Mouse (Mus musculus) kidney, embryonic 14.5 days (tissue): ENCODE data around the gene Tmem117. TPM values are rescaled to one million over a fixed set of nuclear protein-coding genes. Genes with fewer than 3 reads are reported as not detected.

Experiments
- ATAC-seq: fragments of 200-750 bp; cut with Nextera tagmentation; 2 replicates; pipeline ENCODE4 v1.8.0; 2017; ENCODE audit warnings: moderate number of reproducible peaks, mild to moderate bottlenecking, moderate TSS enrichment, moderate library complexity; ENCODE audit not compliant: low FRiP score, low TSS enrichment
- H3K27ac ChIP-seq: fragments of 300-500 bp; sonication (generic); 2 replicates; pipeline ENCODE4 v1.5.1; 2014; ENCODE audit warnings: low read depth, mild to moderate bottlenecking, low read length, moderate library complexity, mixed read lengths
- H3K27me3 ChIP-seq: fragments of 300-500 bp; sonication (generic); 2 replicates; pipeline ENCODE4 v1.6.1; 2014; ENCODE audit warnings: mild to moderate bottlenecking, low read length; ENCODE audit not compliant: control insufficient read depth, insufficient read depth
- H3K36me3 ChIP-seq: fragments of 300-500 bp; sonication (generic); 2 replicates; pipeline ENCODE4 v1.6.1; 2014; ENCODE audit warnings: low read length, mixed read lengths; ENCODE audit not compliant: control insufficient read depth, insufficient read depth
- H3K4me1 ChIP-seq: fragments of 300-500 bp; sonication (generic); 2 replicates; pipeline ENCODE4 v1.6.1; 2014; ENCODE audit warnings: low read length, mixed read lengths; ENCODE audit not compliant: control insufficient read depth, insufficient read depth
- H3K4me2 ChIP-seq: fragments of 300-500 bp; sonication (generic); replicated peaks from 2 replicates; pipeline ENCODE4 v1.6.1; 2014; ENCODE audit warnings: low read depth, mild to moderate bottlenecking, low read length
- H3K4me3 ChIP-seq: fragments of 300-500 bp; sonication (generic); 2 replicates; pipeline ENCODE4 v1.5.1; 2014; ENCODE audit warnings: mild to moderate bottlenecking, low read length
- H3K9ac ChIP-seq: fragments of 300-500 bp; sonication (generic); 2 replicates; pipeline ENCODE4 v1.6.1; 2014; ENCODE audit warnings: low read depth, mild to moderate bottlenecking, low read length, moderate library complexity
- H3K9me3 ChIP-seq: fragments of 300-500 bp; sonication (generic); 2 replicates; pipeline ENCODE4 v1.6.1; 2016; ENCODE audit warnings: low read length; ENCODE audit not compliant: control insufficient read depth
- WGBS: fragments of 180-500 bp; shearing (Covaris S2); extraction: QIAGEN DNeasy Blood & Tissue Kit; methylation state at CpG from one replicate; pipeline ENCODE4 v1.1.7; 2014; 5-methylcytosine and 5-hydroxymethylcytosine counted together
- polyA plus RNA-seq: library from polyadenylated mRNA; unstranded; fragments of >200 nt; fragmentation: Nextera tagmentation; extraction: Ambion mirVana; gene quantifications from 2 replicates; pipeline ENCODE4 v1.2.1, GENCODE M21; 2014

Gene Tmem117
- polyA plus RNA-seq, 1 experiment from 2014 or later = 6.5 TPM

DNA sequence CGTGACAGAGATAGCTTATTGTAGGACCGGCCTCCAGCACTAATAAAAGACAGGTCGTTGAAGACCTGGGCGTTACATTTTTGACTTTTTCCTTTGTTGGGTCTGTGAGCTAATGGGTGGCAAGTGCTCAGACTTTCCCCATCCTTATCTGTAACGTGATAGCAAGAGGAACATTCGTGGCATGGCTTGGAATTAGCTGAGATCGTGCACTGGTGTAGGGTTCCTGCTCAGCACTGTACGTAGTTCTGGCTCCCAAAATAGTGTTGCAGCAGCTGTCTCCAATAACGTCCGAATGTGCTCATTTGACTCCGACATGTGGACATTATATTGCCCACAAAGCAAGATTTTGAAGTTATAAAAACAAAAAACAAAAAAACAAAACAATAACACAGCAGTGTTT, 5.5 kb downstream of the Tmem117 start:
- no peak overlapping the region for H3K4me2 ChIP-seq
- no peak for ATAC-seq

DNA sequence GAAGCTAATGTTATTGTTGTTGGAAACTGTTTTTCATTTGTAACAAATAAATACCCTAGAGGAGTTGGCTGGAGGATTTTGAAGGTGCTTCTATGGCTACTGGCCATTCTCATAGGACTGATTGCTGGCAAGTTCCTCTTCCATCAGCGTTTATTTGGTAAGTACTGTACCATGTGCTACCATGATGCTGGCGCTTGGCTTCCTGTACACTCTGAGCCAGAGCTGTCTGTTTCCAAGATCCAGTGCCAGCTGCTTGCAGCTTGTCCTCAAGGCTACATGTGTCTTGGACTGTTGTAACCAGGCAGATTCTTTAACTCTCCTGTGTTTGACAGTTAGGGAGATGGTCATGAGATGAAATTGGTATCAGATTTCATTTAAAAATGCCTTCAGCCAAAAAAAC, 9.2 kb downstream of the Tmem117 start:
- no peaks in the 10 kb centered on the region for H3K9me3 ChIP-seq
- whole genome bisulfite sequencing = 89% methylated on average over 2 of the region's 2 CpGs
- no peak for ATAC-seq
- H3K4me1 ChIP-seq = 0 out of 2 replicates have a peak, but pooled peaks cover 5% of the 10 kb centered on the region
- no peak overlapping the region for H3K4me3 ChIP-seq
- H3K4me2 ChIP-seq = no peak overlapping the region
- H3K27me3 ChIP-seq = no peaks in the 10 kb centered on the region
- no peak overlapping the region for H3K9ac ChIP-seq
- H3K27ac ChIP-seq = no peak overlapping the region
- no peaks in the 10 kb centered on the region for H3K36me3 ChIP-seq

More for the DNA sequence above, 5.5 kb downstream of the Tmem117 start:
- H3K36me3 ChIP-seq = no peaks in the 10 kb centered on the region
- no peak overlapping the region for H3K27ac ChIP-seq
- no peak overlapping the region for H3K4me3 ChIP-seq
- no peak overlapping the region for H3K9ac ChIP-seq
- WGBS = 49% methylated on average over 11 of the region's 11 CpGs
- H3K4me1 ChIP-seq = 0 out of 2 replicates have a peak, but pooled peaks cover 5% of the 10 kb centered on the region
- no peaks in the 10 kb centered on the region for H3K9me3 ChIP-seq
- peaks cover 8% of the 10 kb centered on the region for H3K27me3 ChIP-seq

DNA sequence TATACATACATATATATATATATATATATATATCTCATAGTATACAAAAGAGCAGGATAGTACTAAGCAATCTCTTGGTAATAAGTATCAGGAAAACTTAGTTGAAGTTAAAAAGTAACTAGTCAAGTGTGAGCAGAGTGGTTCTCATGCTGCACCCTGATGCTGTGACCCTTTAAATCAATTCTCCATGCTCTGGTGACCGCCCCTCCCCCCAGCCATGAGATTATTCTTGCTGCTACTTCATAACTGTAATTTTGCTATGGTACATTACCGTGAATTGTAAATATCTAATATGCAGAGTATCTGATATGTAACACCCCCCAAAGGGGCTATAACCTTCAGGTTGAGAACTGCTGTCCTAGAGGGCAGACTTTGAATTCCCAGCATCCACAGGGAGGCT, 10.1 kb downstream of the Tmem117 start:
- Histone ChIP-seq H3K4me2 (no peak overlapping the region), H3K4me3 (no peak overlapping the region), H3K36me3 (no peaks in the 10 kb centered on the region), H3K27ac (no peak overlapping the region), H3K4me1 (0 out of 2 replicates have a peak, but pooled peaks cover 5% of the 10 kb centered on the region), H3K9ac (no peak overlapping the region), H3K9me3 (no peaks in the 10 kb centered on the region), H3K27me3 (no peaks in the 10 kb centered on the region)
- WGBS = 65% methylated on average over 2 of the region's 2 CpGs
- no peak for ATAC-seq

DNA sequence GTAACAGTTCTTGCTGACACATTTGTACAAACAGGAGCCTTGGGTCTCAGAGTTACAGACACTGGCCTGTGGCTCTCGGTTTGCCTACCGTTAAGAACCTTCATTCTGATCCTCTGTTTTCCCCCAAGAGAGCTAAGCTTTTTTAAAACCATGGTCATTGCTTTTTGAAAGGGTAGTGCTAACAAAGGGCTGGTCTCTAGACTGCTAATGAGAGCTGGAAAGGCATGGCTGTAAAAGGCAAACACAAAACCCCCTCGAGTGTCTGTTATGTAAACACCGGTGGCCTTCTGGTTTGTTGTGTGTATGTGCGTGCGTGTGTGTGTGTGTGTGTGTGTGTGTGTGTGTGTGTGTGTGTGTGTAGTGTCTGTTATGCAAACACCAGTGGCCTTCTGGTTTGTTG, 17.0 kb downstream of the Tmem117 start:
- no peaks in the 10 kb centered on the region for H3K4me1 ChIP-seq
- no peak overlapping the region for H3K27ac ChIP-seq
- WGBS = 49% methylated on average over 6 of the region's 6 CpGs
- H3K9ac ChIP-seq = no peak overlapping the region
- ATAC-seq = no peak
- H3K36me3 ChIP-seq = no peaks in the 10 kb centered on the region
- H3K4me2 ChIP-seq = no peak overlapping the region
- H3K27me3 ChIP-seq = no peaks in the 10 kb centered on the region
- no peaks in the 10 kb centered on the region for H3K9me3 ChIP-seq
- no peak overlapping the region for H3K4me3 ChIP-seq

DNA sequence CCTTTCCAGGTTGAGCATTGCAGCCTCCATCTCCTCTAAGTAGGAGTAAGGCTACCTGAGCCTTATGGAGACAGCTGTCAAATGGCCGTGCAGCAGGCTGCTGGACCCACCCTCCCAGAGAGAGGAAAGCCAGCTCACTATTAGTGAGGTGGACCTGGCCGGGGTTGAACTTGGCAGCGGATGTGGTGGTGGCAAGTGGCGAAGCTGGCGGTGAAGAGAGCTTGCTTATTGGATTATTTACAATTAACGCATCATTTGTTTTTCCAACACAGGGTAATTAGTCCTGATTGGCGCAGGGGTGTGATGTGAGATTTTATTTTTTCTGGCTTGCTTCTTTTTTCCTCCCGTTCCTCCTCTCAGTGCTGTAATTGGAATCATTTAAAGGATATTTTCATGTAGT, 19.4 kb downstream of the Tmem117 start:
- no peaks in the 10 kb centered on the region for H3K9me3 ChIP-seq
- no peak for ATAC-seq

DNA sequence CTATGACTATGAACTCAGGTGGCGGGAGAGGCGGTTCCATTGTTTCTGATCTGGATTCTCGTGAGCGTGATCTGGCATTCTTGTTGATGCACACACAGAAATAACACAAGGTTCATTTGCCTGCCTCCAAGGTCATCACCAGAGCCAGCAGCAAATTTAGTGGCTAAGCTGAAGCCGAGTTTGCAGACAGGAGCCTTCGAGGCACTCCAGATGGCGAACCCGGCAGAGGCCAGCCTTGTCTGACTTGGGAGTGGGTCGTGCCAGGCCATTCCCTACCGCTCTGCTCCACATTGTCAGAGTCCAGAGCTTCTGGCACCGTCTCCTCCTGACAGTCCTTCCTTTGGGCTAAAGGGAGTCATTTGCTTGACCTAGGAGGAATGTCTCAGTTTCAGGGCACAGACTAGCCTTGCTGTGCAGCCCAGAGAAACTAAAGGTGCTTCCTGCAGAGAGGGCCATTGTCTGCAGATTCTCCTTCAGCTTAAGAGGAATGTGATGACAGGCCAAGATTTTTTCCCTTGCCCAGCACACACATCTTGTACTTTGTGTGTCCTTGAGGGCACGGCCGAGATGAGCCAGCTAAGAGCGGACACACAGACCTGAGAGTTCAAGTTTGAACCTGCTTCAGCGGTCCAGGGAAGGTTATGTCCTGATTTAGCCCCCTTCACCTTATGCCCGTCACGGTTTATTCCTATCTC, 20.2 kb downstream of the Tmem117 start:
- ATAC-seq = no peak
- Histone ChIP-seq H3K36me3 (no peaks in the 10 kb centered on the region), H3K4me3 (no peak overlapping the region), H3K27ac (no peak overlapping the region), H3K4me2 (no peak overlapping the region), H3K27me3 (no peaks in the 10 kb centered on the region), H3K9ac (no peak overlapping the region), H3K9me3 (no peaks in the 10 kb centered on the region), H3K4me1 (no peaks in the 10 kb centered on the region)
- WGBS = 64% methylated on average over 17 of the region's 17 CpGs

More for the DNA sequence above, 19.4 kb downstream of the Tmem117 start:
- H3K27me3 ChIP-seq = no peaks in the 10 kb centered on the region
- no peak overlapping the region for H3K4me3 ChIP-seq
- no peaks in the 10 kb centered on the region for H3K4me1 ChIP-seq
- H3K27ac ChIP-seq = no peak overlapping the region
- no peak overlapping the region for H3K4me2 ChIP-seq
- no peak overlapping the region for H3K9ac ChIP-seq
- WGBS = 79% methylated on average over 8 of the region's 8 CpGs
- H3K36me3 ChIP-seq = no peaks in the 10 kb centered on the region

DNA sequence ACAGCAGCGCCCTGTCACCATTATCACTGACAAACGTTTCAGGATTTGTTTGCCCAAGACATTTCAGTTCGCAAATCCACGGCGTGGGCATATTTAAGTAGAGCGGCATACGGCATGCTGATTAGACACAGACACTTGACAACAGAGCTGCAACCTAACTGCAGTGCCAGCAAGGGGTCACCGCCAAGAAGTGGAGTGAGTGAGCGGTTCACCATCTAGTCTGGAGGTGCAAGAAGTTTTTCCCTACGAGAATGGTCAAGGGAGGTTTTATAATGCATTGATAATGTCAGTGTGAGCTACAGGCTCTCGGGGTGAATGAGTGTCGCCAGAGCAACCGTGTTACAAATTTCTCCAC, 20.7 kb downstream of the Tmem117 start:
- no peak overlapping the region for H3K4me2 ChIP-seq
- no peaks in the 10 kb centered on the region for H3K9me3 ChIP-seq
- 76% methylated on average over 13 of the region's 13 CpGs for WGBS
- H3K4me1 ChIP-seq = no peaks in the 10 kb centered on the region
- no peak overlapping the region for H3K4me3 ChIP-seq
- no peak overlapping the region for H3K27ac ChIP-seq
- no peak overlapping the region for H3K9ac ChIP-seq
- no peaks in the 10 kb centered on the region for H3K36me3 ChIP-seq
- no peaks in the 10 kb centered on the region for H3K27me3 ChIP-seq
- ATAC-seq = no peak

DNA sequence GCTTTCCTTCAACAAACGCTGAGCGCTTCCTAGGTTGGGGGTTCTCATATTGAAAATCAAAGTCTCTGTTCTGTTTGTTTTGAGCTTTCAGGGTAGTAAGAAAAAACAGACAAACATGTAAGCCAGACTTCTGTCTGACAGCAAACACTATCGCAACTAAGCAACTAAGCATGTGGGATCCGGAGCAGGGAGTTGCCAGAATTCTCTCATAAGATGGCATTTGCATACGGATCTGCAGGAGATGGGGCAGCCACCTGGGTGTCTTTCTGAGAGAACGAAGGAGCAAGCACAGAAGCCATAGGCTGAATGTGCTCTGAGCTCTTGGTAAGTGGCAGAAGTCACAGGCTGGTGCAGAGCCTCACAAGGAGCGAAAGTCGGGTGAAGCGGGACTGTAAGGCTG, 22.3 kb downstream of the Tmem117 start:
- Histone ChIP-seq H3K4me1 (no peaks in the 10 kb centered on the region), H3K9ac (no peak overlapping the region), H3K27me3 (no peaks in the 10 kb centered on the region), H3K36me3 (no peaks in the 10 kb centered on the region), H3K9me3 (no peaks in the 10 kb centered on the region), H3K4me2 (no peak overlapping the region), H3K4me3 (no peak overlapping the region), H3K27ac (no peak overlapping the region)
- ATAC-seq = no peak
- WGBS = 65% methylated on average over 9 of the region's 9 CpGs

DNA sequence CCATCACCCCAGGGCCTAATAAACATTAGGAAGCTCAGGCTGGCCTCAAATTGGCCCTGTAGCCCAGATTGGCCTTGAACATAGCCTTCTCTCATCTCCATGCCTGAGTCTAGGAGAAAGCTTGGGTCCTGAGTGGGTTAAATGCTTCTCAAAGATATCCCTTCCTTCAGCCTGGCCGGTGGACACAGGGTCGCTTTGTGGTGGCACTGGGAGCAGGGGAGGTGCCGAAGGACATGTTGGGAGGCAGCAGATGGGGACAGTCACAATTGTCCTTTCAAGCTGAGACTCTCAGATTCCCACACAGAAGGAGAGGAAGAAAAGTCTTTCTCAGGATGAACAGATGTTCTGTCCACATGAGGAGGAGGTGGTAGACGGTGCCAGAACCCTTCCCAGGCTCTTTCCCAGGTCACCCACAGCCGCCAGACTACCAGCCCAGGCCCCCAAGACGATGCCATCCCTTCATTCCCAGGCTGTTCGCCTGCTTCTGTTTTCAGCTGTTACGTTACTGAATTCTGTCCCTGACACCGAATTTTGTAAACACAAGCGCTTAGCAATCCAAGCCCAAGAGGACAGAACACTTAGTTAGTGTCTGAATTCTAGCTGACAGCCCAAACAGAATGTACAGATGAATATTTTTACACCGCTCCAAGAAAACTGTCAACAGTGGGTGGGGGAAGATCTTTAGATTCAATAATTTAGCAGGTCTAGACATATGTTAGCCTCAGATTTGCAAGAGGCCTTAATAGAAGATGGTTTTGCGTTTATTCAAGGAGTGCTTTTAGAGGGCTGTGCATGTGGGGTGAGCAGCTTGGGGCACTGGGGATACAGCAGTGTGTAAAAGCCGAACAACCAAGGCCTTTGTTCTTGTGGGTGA, 23.2 kb downstream of the Tmem117 start:
- Histone ChIP-seq H3K4me2 (no peak overlapping the region), H3K27ac (no peak overlapping the region), H3K36me3 (no peaks in the 10 kb centered on the region), H3K9me3 (no peaks in the 10 kb centered on the region), H3K4me3 (no peak overlapping the region), H3K4me1 (no peaks in the 10 kb centered on the region), H3K27me3 (no peaks in the 10 kb centered on the region), H3K9ac (no peak overlapping the region)
- no peak for ATAC-seq
- WGBS = 72% methylated on average over 13 of the region's 13 CpGs
